Mouse (Mus musculus) forebrain, embryonic 13.5 days (tissue): ENCODE measurements around the gene Mrpl30. TPM values are rescaled to one million over a fixed set of nuclear protein-coding genes. Genes with fewer than 3 reads are reported as not detected.
A peak's percentile ranks its signal among the peaks of the same experiment; 100 is the strongest.

Experiments
- ATAC-seq: fragments of 200-750 bp; cut with Nextera tagmentation; 2 replicates; pipeline ENCODE4 v1.8.0; 2017
- H3K27ac ChIP-seq: fragments of 300-500 bp; sonication (generic); 2 replicates; pipeline ENCODE4 v1.5.1; 2015; ENCODE audit warnings: inconsistent platforms, mild to moderate bottlenecking, moderate library complexity
- H3K27me3 ChIP-seq: fragments of 300-500 bp; sonication (generic); 2 replicates; pipeline ENCODE4 v1.6.1; 2015; ENCODE audit warnings: mild to moderate bottlenecking, inconsistent platforms
- H3K36me3 ChIP-seq: fragments of 300-500 bp; sonication (generic); 2 replicates; pipeline ENCODE4 v1.6.1; 2015; ENCODE audit warnings: mild to moderate bottlenecking, inconsistent platforms; ENCODE audit not compliant: poor library complexity, severe bottlenecking
- H3K4me1 ChIP-seq: fragments of 300-500 bp; sonication (generic); 2 replicates; pipeline ENCODE4 v1.6.1; 2015; ENCODE audit warnings: inconsistent platforms
- H3K4me2 ChIP-seq: fragments of 300-500 bp; sonication (generic); 2 replicates; pipeline ENCODE4 v1.6.1; 2015; ENCODE audit warnings: inconsistent platforms, mild to moderate bottlenecking, moderate library complexity
- H3K4me3 ChIP-seq: fragments of 300-500 bp; sonication (generic); 2 replicates; pipeline ENCODE4 v1.5.1; 2015; ENCODE audit warnings: mild to moderate bottlenecking, inconsistent platforms
- H3K9ac ChIP-seq: fragments of 300-500 bp; sonication (generic); 2 replicates; pipeline ENCODE4 v1.6.1; 2015; ENCODE audit warnings: mild to moderate bottlenecking, inconsistent platforms
- H3K9me3 ChIP-seq: fragments of 300-500 bp; sonication (generic); replicated peaks from 2 replicates; pipeline ENCODE4 v1.6.1; 2016; ENCODE audit warnings: inconsistent platforms
- WGBS: fragments of 180-500 bp; shearing (Covaris S2); methylation state at CpG from one replicate; pipeline ENCODE4 v1.1.7; 2015; 5-methylcytosine and 5-hydroxymethylcytosine counted together
- polyA plus RNA-seq: library from polyadenylated mRNA; unstranded; fragments of >200 nt; fragmentation: Nextera tagmentation; extraction: Ambion mirVana; gene quantifications from 2 replicates; pipeline ENCODE4 v1.2.1, GENCODE M21; 2015

Gene Mrpl30
- polyA plus RNA-seq, 1 experiment from 2014 or later: 253 TPM

DNA sequence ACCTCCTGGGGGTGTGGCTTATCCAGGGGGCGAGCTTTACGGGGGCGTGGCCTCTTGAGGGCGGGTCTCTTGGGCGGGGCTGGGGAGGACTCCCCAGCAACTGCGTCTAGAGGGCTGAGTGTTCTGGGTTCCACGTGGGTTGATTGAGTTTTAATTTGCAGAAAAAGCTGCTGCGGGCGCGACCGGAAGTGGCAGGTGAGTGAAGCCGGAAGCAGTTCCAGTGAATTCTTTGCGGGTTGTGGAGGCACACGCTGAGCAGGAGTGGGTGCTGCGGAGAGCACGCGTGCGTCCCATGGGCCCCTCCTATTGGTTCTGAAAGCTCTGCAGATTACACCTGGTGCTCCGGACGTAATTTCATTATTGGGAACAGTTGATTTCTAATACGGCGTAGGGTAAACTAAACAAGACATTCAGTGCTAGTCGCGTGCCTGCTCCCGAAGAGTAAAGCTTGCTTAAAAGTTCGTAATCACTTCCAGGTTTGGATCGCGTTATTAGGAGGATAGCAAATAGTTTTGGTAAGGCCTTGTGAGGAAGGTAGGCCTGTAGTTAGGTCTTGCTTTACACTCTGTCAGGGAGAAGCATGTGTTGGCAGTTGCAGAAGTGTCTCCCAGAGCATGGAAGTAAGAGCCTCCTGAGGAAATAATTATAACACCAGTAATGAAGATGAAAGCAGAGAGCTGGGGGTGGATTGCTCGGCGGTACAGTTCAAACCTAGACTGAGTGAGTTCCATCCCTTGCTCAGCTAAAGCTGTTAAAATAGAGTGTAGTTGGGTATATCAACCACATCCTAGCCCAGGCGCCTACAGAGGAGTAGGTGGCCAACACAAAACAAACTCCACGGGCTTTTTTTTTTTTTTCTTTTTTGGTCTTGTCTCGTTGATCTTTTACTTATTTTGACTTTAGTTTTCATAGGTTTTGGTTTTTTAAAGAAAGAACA lies 17.9 kb upstream of the Mrpl30 start:
- Histone ChIP-seq H3K27me3 (peaks cover 8% of the 10 kb centered on the region), H3K9me3 (peaks cover 2% of the 10 kb centered on the region; the same call in 1 of the 2 replicates), H3K36me3 (peaks cover 27% of the 10 kb centered on the region), H3K4me2 (peak overlapping the region; percentile 65), H3K9ac (peak overlapping the region; percentile 43), H3K4me1 (peaks cover 11% of the 10 kb centered on the region), H3K27ac (peak overlapping the region; percentile 44), H3K4me3 (peak overlapping the region; percentile 48)
- peak; percentile 92 for ATAC-seq
- 7% methylated on average over 33 of the region's 33 CpGs for WGBS

DNA sequence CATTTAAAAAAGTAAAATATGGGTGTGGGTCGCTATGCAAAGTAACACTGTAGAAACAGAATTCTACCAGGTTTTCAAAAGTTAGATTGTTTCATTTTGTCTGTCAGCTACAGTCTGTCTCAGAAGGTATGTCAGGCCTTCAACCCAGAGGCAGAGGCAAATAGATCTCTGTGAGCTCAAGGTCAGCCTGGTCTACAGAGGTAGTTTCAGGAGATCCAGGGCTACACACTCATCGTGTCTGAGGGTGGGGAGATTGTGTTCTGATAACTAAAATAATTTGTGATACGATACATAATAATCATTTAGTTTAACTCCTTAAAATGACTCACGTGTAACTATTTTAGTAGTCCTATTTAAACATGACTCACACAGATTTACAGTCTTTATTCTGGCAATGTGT lies 17.1 kb upstream of the Mrpl30 start:
- H3K9ac ChIP-seq: no peak overlapping the region
- peaks cover 11% of the 10 kb centered on the region for H3K4me1 ChIP-seq
- peaks cover 2% of the 10 kb centered on the region; the same call in 1 of the 2 replicates for H3K9me3 ChIP-seq
- ATAC-seq: no peak
- peak overlapping the region; percentile 65 for H3K4me2 ChIP-seq
- peaks cover 8% of the 10 kb centered on the region for H3K27me3 ChIP-seq
- no peak overlapping the region for H3K27ac ChIP-seq
- H3K4me3 ChIP-seq: no peak overlapping the region
- H3K36me3 ChIP-seq: peaks cover 35% of the 10 kb centered on the region
- WGBS: 91% methylated on average over 4 of the region's 4 CpGs

DNA sequence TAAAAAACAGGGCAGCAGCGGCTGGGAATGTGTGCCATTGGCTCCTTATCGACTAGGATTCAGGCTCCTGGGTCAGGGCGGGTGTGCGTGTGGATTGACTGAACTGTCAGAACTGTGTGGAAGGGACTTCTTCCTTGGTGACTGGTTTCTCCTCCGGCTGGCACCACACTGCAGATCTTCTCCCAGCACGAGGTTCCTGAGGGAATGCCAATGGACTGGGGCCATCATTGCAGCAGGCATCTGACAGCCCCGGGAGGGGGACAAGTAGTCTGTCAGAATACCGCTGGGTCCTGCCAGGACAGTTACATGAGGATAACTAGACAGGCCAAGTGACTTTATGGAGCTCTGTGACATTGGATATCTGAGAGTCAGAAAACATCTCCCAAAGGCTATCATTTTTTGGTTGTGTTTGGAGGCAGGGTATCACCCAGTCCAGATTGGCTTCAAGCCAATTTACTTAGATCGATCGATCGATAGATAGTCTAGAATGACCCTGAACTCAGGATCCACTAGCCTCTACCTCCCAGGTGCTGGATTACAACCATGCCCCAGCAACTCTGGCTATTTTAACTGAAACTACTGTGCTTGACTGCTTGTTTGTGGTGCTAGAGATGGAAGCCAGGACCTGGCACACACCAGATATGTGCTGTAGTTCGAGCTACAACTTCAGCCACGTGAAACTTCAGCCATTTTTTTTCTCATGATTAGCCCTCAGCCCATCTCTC lies 12.4 kb upstream of the Mrpl30 start:
- H3K4me3 ChIP-seq: no peak overlapping the region
- no peaks in the 10 kb centered on the region for H3K27me3 ChIP-seq
- ATAC-seq: no peak
- no peak overlapping the region for H3K9ac ChIP-seq
- peaks cover 2% of the 10 kb centered on the region; the same call in 1 of the 2 replicates for H3K9me3 ChIP-seq
- WGBS: 94% methylated on average over 13 of the region's 13 CpGs
- H3K36me3 ChIP-seq: peaks cover 69% of the 10 kb centered on the region
- H3K4me1 ChIP-seq: peaks cover 3% of the 10 kb centered on the region
- no peak overlapping the region for H3K4me2 ChIP-seq
- H3K27ac ChIP-seq: no peak overlapping the region

DNA sequence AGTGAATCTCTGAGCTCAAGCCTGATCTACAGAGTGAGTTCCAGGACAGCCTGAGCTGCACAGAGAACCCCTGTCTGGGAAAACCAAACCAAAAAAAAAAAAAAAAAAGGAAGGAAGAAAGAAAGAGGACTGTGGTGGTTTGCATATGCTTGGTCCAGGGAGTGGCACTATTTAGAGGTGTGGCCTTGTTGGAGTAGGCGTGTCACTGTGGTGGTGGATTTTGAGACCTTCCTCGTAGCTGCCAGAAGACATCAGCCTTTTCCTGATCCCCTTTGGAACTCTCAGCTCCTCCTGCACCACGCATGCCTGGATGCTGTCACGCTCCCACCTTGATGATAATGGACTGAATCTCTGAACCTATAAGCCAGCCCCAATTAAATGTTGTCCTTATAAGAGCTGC lies 6.9 kb upstream of the Mrpl30 start:
- Histone ChIP-seq H3K9me3 (no peaks in the 10 kb centered on the region), H3K27ac (no peak overlapping the region), H3K4me1 (no peaks in the 10 kb centered on the region), H3K9ac (no peak overlapping the region), H3K4me2 (no peak overlapping the region), H3K27me3 (no peaks in the 10 kb centered on the region), H3K4me3 (no peak overlapping the region), H3K36me3 (peaks cover 47% of the 10 kb centered on the region)
- ATAC-seq: no peak
- 95% methylated on average over 4 of the region's 4 CpGs for WGBS

DNA sequence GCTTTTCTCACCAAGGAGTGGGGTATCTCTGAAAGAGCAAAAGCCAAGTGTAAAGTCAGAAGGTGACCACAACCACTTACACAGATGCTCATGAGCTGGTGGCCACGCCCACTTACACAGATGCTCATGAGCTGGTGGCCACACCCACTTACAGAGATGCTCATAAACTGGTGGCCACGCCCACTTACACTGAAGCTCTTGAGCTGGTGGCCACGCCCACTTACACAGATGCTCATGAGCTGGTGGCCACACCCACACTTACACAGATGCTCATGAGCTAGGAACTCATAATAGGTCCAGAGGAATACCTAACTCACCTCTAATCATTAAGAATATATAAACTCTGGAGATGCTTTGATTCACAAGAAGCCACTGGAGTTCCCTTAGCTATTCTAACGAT lies 5.8 kb upstream of the Mrpl30 start:
- no peak for ATAC-seq
- Histone ChIP-seq H3K9ac (no peak overlapping the region), H3K36me3 (peaks cover 36% of the 10 kb centered on the region), H3K27me3 (no peaks in the 10 kb centered on the region), H3K4me2 (no peak overlapping the region), H3K4me3 (no peak overlapping the region), H3K27ac (no peak overlapping the region), H3K4me1 (peaks cover 6% of the 10 kb centered on the region), H3K9me3 (no peaks in the 10 kb centered on the region)
- WGBS: 77% methylated on average over 4 of the region's 4 CpGs

DNA sequence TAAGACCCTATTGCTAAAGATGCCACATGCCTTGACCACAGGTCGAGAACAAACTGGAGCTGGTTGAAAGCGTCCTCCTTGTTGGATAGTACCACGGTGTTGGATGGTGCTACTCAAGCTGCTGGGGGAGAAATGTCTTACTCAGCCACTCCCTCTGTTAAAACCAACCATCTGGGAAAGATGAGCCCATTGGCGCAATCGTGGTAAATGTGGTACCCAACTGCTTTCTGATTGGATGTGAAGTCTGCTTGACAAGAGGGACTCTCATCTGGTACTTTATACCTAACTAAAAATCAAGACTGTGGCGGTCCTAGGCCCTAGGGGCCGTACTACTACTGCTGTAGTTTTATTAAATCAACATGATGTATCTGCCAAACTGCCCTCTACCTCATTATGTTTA lies 1.1 kb upstream of the Mrpl30 start:
- 87% methylated on average over 7 of the region's 7 CpGs for WGBS
- no peak for ATAC-seq

DNA sequence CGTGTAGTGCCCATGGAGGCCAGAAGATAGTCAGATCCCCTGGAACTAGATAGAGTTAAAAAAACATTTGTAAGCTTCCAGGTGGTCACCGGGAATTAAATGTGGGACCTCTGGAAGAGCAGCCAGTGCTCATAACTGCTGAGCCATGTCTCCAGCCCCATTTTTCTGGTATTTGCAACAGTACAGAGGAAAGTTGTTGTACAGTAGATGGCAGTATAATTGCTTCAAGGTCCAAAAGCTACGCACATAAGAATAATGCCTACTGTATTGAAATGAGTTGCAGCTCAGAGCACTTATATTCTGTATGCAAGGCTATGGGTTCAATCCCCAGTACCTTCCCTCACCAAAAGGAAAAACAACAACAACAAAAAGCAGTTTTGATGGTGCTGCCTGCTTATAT lies 1.1 kb downstream of the Mrpl30 start:
- H3K4me3 ChIP-seq: peak overlapping the region; percentile 65
- H3K4me2 ChIP-seq: peak overlapping the region; percentile 83
- no peak overlapping the region for H3K27ac ChIP-seq
- peaks cover 26% of the 10 kb centered on the region for H3K4me1 ChIP-seq
- ATAC-seq: no peak
- H3K27me3 ChIP-seq: no peaks in the 10 kb centered on the region
- H3K9me3 ChIP-seq: no peaks in the 10 kb centered on the region
- H3K9ac ChIP-seq: peak overlapping the region; percentile 76; the same call in 1 of the 2 replicates
- peaks cover 27% of the 10 kb centered on the region for H3K36me3 ChIP-seq
- WGBS: 73% methylated on average over 3 of the region's 3 CpGs

More for the DNA sequence above, 1.1 kb upstream of the Mrpl30 start:
- Histone ChIP-seq H3K4me2 (peak overlapping the region; percentile 83), H3K27ac (no peak overlapping the region), H3K36me3 (peaks cover 10% of the 10 kb centered on the region), H3K4me3 (peak overlapping the region; percentile 65), H3K9ac (peak overlapping the region; percentile 76), H3K27me3 (no peaks in the 10 kb centered on the region), H3K4me1 (peaks cover 26% of the 10 kb centered on the region), H3K9me3 (no peaks in the 10 kb centered on the region)

DNA sequence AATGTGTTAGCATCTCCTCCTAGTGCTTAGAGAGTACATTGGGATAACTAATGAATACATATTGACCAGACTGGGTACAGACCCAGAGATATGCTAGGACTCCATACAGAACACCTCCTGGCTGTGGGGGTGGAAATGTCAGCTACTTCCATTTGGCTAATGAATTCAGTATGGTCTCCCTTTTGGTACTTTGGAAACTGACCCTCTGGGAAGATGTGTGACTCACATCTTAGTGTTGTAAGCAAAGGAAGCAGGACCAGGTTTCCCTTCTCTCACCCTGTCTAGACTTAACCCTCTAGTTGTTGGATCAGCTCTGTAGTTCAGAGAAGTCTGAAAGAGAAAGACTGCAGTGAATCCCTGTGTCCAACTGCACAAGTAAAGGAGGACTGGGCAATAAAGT lies 4.3 kb downstream of the Mrpl30 start:
- ATAC-seq: no peak
- H3K4me2 ChIP-seq: no peak overlapping the region
- H3K4me1 ChIP-seq: peaks cover 19% of the 10 kb centered on the region
- H3K9me3 ChIP-seq: no peaks in the 10 kb centered on the region
- H3K36me3 ChIP-seq: peaks cover 55% of the 10 kb centered on the region
- no peak overlapping the region for H3K27ac ChIP-seq
- H3K4me3 ChIP-seq: no peak overlapping the region
- no peaks in the 10 kb centered on the region for H3K27me3 ChIP-seq
- H3K9ac ChIP-seq: no peak overlapping the region

DNA sequence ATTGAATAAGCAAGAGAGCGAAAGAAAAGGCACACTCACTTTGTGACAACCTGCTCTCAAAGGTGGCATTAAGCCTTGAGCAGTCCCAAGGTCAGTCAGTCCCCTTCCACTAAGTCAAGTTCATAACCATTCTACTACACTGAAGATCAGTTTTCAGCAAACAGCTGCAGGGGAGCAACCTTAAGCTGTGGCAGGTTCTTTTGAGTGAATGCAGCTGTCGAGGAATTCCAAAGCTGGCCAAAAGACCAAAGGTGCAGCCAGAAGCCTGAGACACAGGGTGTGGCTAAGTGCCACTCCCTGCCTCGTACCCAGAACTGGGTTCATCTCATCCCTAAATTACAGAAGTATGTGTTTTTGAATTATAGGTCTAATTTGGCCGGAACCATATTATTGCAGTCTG lies 9.5 kb downstream of the Mrpl30 start:
- Histone ChIP-seq H3K9ac (no peak overlapping the region), H3K36me3 (peaks cover 53% of the 10 kb centered on the region), H3K4me2 (no peak overlapping the region), H3K27ac (no peak overlapping the region), H3K4me3 (no peak overlapping the region), H3K27me3 (no peaks in the 10 kb centered on the region), H3K4me1 (no peaks in the 10 kb centered on the region), H3K9me3 (no peaks in the 10 kb centered on the region)
- ATAC-seq: no peak
- WGBS: 88% methylated on average over 4 of the region's 4 CpGs

DNA sequence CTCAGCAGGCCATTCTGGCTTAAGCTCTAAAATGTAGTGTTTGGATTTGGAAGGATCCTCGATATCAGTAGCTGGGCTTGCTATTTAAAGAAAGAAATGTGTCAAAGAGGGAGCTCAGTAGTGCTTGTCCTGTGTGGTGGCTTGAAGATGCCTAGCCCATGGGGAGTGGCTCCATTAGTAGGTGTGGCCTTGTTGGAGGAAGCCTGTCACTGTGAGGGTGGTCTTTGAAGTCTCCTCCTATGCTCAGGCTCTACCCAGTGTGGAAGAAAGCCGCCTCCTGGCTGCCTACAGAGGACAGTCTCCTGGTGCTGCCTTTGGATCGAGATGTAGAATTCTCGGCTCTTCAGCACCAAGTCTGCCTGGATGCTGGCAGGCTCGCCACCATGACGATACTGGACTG lies 10.0 kb downstream of the Mrpl30 start:
- H3K4me2 ChIP-seq: no peak overlapping the region
- peaks cover 49% of the 10 kb centered on the region for H3K36me3 ChIP-seq
- no peak overlapping the region for H3K9ac ChIP-seq
- no peak overlapping the region for H3K27ac ChIP-seq
- ATAC-seq: no peak
- no peaks in the 10 kb centered on the region for H3K4me1 ChIP-seq
- H3K9me3 ChIP-seq: no peaks in the 10 kb centered on the region
- H3K4me3 ChIP-seq: no peak overlapping the region
- 64% methylated on average over 6 of the region's 6 CpGs for WGBS
- H3K27me3 ChIP-seq: no peaks in the 10 kb centered on the region

DNA sequence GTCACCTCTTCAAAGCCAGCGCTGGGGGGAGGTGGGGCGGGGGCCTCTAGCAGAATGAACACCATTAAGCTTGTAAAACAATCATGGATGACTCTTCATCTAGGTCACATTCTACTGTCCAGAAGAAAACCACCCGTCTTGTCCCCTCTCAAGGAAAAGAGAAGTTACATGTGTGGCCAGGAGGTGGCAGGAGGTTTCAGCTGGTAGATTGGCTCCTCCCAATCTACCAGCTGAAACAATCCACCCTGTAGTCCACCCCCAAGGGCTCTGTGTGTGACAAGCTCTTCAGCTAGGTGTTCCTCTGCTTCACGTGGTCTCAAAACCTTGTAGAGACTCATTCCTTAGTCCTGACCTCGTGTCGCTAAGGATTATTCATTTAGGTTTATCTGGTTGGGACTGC lies 12.9 kb downstream of the Mrpl30 start:
- WGBS: 38% methylated on average over 6 of the region's 6 CpGs
- Histone ChIP-seq H3K9me3 (no peaks in the 10 kb centered on the region), H3K4me2 (no peak overlapping the region), H3K4me1 (no peaks in the 10 kb centered on the region), H3K27ac (no peak overlapping the region), H3K4me3 (no peak overlapping the region), H3K36me3 (peaks cover 23% of the 10 kb centered on the region), H3K27me3 (no peaks in the 10 kb centered on the region), H3K9ac (no peak overlapping the region)
- no peak for ATAC-seq

DNA sequence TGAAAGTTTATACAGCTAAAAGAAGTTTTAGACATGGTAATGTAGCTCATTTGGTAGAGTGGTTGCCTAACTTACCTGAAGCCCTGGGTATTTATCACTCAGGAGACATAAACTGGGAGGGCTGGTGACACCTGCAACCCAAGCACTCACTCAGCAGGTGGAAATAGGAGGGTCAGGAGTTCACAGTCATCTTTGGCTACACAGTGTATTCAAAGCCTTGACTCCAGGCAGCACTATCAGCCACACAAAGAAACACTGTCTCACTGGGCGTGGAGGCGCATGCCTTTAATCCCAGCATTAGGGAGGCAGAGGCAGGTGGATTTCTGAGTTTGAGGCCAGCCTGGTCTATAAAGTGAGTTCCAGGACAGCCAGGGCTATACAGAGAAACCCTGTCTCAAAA lies 22.5 kb downstream of the Mrpl30 start:
- 79% methylated on average over 2 of the region's 2 CpGs for WGBS
- Histone ChIP-seq H3K9me3 (no peaks in the 10 kb centered on the region), H3K9ac (no peak overlapping the region), H3K4me1 (no peaks in the 10 kb centered on the region), H3K36me3 (no peaks in the 10 kb centered on the region), H3K4me3 (no peak overlapping the region), H3K27ac (no peak overlapping the region), H3K27me3 (0 out of 2 replicates have a peak, but pooled peaks cover 2% of the 10 kb centered on the region), H3K4me2 (no peak overlapping the region)
- no peak for ATAC-seq
